Mouse (Mus musculus) embryonic facial prominence, embryonic 13.5 days (tissue): ENCODE results near the gene Kiss1r. TPM values are rescaled to one million over a fixed set of nuclear protein-coding genes. Genes with fewer than 3 reads are reported as not detected.
A peak's percentile ranks its signal among the peaks of the same experiment; 100 is the strongest.
"Not testable (repeated sequence)": the region's sequence is repeated elsewhere in the genome, so short reads cannot be mapped to it uniquely, and the experiment has no call there.

Experiments
- ATAC-seq: fragments of 200-750 bp; cut with Nextera tagmentation; 2 replicates; pipeline ENCODE4 v1.8.0; 2017; ENCODE audit warnings: low read depth; ENCODE audit not compliant: insufficient number of reproducible peaks, insufficient read depth, low FRiP score, low TSS enrichment
- H3K27ac ChIP-seq: fragments of 300-500 bp; sonication (generic); 2 replicates; pipeline ENCODE4 v1.5.1; 2015; ENCODE audit warnings: moderate library complexity, mild to moderate bottlenecking, inconsistent platforms
- H3K27me3 ChIP-seq: fragments of 300-500 bp; sonication (generic); 2 replicates; pipeline ENCODE4 v1.6.1; 2015; ENCODE audit warnings: mild to moderate bottlenecking, inconsistent platforms
- H3K36me3 ChIP-seq: fragments of 300-500 bp; sonication (generic); 2 replicates; pipeline ENCODE4 v1.6.1; 2015; ENCODE audit warnings: mild to moderate bottlenecking, inconsistent platforms
- H3K4me1 ChIP-seq: fragments of 300-500 bp; sonication (generic); 2 replicates; pipeline ENCODE4 v1.6.1; 2015; ENCODE audit warnings: inconsistent platforms
- H3K4me2 ChIP-seq: fragments of 300-500 bp; sonication (generic); 2 replicates; pipeline ENCODE4 v1.6.1; 2015; ENCODE audit warnings: moderate library complexity, mild to moderate bottlenecking, inconsistent platforms
- H3K4me3 ChIP-seq: fragments of 300-500 bp; sonication (generic); 2 replicates; pipeline ENCODE4 v1.5.1; 2015; ENCODE audit warnings: mild to moderate bottlenecking, inconsistent platforms
- H3K9ac ChIP-seq: fragments of 300-500 bp; sonication (generic); 2 replicates; pipeline ENCODE4 v1.6.1; 2015; ENCODE audit warnings: mild to moderate bottlenecking, inconsistent platforms
- H3K9me3 ChIP-seq: fragments of 300-500 bp; sonication (generic); 2 replicates; pipeline ENCODE4 v1.6.1; 2016; ENCODE audit warnings: inconsistent platforms
- WGBS: fragments of 180-500 bp; shearing (Covaris S2); methylation state at CpG from one replicate; pipeline ENCODE4 v1.1.7; 2015; ENCODE audit warnings: mixed read lengths; 5-methylcytosine and 5-hydroxymethylcytosine counted together
- polyA plus RNA-seq: library from polyadenylated mRNA; unstranded; fragments of >200 nt; fragmentation: Nextera tagmentation; extraction: Ambion mirVana; gene quantifications from 2 replicates; pipeline ENCODE4 v1.2.1, GENCODE M21; 2015

The Kiss1r gene
- polyA plus RNA-seq, 1 experiment from 2014 or later = 1.3 TPM

DNA sequence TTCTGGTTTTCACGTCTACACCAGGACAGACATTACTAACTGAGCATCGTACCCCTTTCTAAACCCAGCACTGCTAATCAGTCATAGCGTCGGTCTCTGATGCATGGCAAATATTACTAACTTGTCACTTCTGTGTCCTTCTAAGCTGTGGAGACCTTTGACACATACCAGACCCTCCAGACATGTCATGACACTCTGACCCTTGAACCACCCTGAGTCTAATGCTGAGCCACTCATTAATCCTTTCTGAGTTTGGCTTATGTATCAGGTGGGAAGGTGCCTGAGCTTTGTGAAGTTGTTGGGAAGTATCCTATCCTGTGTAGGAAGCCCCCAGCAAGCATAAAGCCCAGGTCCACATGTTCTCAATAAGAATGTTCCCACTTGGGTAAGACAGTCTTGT lies 33.1 kb downstream of the Kiss1r start:
- Histone ChIP-seq H3K27me3 (no peaks in the 10 kb centered on the region), H3K4me2 (no peak overlapping the region), H3K36me3 (peaks cover 71% of the 10 kb centered on the region), H3K4me3 (no peak overlapping the region), H3K27ac (no peak overlapping the region), H3K9me3 (no peaks in the 10 kb centered on the region), H3K4me1 (peaks cover 22% of the 10 kb centered on the region), H3K9ac (no peak overlapping the region)
- ATAC-seq = no peak
- WGBS = 78% methylated on average over 4 of the region's 4 CpGs

DNA sequence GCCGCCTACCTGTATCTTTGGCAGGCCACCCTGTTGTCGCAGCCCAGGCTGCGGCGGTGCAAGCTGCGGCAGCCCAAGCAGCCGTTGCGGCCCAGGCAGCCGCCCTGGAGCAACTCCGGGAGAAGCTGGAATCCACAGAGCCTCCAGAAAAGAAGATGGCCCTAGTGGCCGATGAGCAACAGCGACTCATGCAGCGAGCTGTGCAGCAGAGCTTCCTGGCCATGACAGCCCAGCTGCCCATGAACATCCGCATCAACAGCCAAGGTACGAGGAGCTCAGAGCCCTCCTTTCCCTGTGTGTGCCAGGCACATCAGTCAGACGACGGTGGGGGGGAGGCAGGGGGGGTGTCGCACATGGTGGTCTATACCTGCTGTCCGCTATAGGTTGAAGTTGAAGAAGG lies 33.9 kb downstream of the Kiss1r start:
- H3K4me2 ChIP-seq = no peak overlapping the region
- no peak overlapping the region for H3K27ac ChIP-seq
- ATAC-seq = no peak
- H3K27me3 ChIP-seq = no peaks in the 10 kb centered on the region
- peaks cover 15% of the 10 kb centered on the region for H3K4me1 ChIP-seq
- H3K9me3 ChIP-seq = no peaks in the 10 kb centered on the region
- H3K9ac ChIP-seq = no peak overlapping the region
- H3K36me3 ChIP-seq = peaks cover 71% of the 10 kb centered on the region
- H3K4me3 ChIP-seq = no peak overlapping the region
- 84% methylated on average over 18 of the region's 18 CpGs for WGBS

DNA sequence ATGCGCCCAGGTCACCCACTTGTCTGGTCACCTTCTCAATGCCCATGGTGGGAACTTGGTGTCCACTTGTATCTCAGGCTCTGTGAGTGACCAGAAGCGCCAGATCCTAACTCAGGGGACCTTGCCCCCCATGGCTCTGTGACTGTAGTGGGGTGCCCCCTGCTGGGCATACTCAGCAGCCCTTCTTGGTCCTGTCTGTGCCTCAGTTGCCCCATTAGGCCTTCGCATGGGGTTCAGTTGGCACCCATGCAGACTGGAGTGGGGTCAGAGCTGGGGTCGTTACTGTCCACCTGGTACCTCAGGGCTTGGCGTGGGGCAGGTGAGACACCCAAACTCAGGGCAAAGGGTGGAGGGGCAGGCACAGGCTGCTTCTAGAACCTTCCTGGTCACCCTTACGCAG lies 37.2 kb downstream of the Kiss1r start:
- no peak overlapping the region for H3K4me2 ChIP-seq
- H3K4me1 ChIP-seq = 0 out of 2 replicates have a peak, but pooled peaks cover 3% of the 10 kb centered on the region
- no peak for ATAC-seq
- WGBS = 89% methylated on average over 6 of the region's 6 CpGs
- H3K9me3 ChIP-seq = no peaks in the 10 kb centered on the region
- H3K27ac ChIP-seq = no peak overlapping the region
- no peak overlapping the region for H3K9ac ChIP-seq
- H3K36me3 ChIP-seq = peaks cover 46% of the 10 kb centered on the region
- H3K4me3 ChIP-seq = no peak overlapping the region
- H3K27me3 ChIP-seq = no peaks in the 10 kb centered on the region

DNA sequence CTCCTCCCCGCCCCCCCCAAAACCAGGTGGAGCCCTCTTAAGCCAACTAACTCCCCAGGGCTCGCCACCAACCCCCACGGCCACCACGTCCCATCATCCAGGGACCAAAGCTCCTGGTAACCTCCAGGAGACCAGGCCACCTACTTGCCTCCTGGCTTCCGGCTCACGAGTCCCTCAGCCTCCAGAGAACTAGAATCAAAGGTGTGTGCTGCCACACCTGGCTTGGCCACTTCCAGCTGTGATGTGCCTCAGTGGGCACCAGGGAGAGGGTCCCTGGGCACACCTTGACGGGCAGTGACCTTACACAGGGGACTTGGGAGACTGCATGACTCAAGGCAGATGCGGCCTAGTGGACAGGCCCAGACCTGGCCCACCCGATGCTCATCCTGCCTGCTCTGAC lies 38.9 kb downstream of the Kiss1r start:
- Histone ChIP-seq H3K9me3 (no peaks in the 10 kb centered on the region), H3K4me1 (peaks cover 6% of the 10 kb centered on the region), H3K4me2 (no peak overlapping the region), H3K27ac (no peak overlapping the region), H3K27me3 (no peaks in the 10 kb centered on the region), H3K36me3 (peaks cover 28% of the 10 kb centered on the region), H3K9ac (peak overlapping the region; percentile 36; the same call in 1 of the 2 replicates), H3K4me3 (no peak overlapping the region)
- WGBS = 70% methylated on average over 9 of the region's 9 CpGs
- no peak for ATAC-seq

DNA sequence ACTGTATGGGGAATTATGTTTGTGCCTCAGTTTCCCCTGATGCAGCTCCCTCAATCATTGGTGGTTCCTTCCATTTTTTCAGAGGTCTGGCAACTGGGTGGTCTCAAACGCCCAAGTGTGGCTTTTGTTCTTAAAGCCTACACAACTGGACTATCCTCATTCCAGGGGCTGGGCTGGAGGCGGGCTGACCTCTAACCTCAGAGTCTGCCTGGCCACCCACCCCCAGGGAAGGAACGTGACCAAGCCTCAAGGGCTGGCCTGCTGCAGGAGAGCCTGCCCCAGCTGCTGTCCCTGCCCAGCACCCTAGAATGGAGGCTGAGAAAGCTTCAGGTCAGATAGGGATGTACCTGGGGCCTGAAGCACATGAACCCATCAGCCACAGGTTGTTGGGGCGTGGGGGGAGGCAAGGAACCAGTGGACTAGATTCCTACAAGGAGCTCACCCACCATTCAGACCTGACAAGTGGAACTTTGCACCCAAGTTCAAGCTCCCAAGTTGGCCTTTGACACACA lies 39.9 kb downstream of the Kiss1r start:
- 27% methylated on average over 4 of the region's 4 CpGs for WGBS
- no peaks in the 10 kb centered on the region for H3K27me3 ChIP-seq
- H3K9ac ChIP-seq = no peak overlapping the region
- no peak overlapping the region for H3K4me2 ChIP-seq
- H3K36me3 ChIP-seq = peaks cover 25% of the 10 kb centered on the region
- no peak for ATAC-seq
- no peaks in the 10 kb centered on the region for H3K9me3 ChIP-seq
- H3K4me3 ChIP-seq = no peak overlapping the region
- no peak overlapping the region for H3K27ac ChIP-seq
- peaks cover 14% of the 10 kb centered on the region for H3K4me1 ChIP-seq

DNA sequence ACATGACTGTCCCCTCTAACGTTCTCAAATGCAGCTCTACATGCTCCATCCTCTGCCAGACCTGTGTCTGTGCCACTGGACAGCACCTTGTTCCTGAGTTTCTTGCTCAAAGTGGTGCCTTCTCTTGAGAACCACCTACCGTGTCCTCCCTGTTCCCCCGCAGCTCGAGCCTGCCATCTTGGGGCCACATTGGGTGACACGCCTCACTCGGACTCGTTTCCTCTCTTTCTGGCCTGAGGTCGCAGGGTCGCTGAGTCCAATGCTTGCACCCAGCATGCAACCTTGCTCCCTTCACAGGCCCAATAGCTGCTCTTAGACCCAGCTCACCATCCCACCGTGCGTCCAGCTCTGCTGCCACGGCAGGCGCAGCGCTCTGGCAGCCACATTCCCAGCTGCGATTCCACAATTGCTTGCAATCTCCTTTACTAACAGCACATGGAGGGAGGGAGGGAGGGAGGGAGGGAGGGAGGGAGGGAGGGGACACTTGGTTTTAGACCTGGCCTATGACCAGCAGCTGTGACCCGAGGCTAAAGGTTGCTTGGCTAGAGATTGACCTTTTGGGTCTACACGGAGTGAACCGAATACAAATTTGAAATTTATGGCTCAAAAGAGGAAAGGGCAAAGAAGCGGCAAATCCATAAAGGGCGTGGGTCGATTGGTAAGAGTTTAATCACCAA lies 41.5 kb downstream of the Kiss1r start:
- peak overlapping the region; percentile 47 for H3K4me2 ChIP-seq
- H3K9me3 ChIP-seq = no peaks in the 10 kb centered on the region
- no peak for ATAC-seq
- 0 out of 2 replicates have a peak overlapping the region, but pooled peaks have one; percentile 13 for H3K4me3 ChIP-seq
- H3K9ac ChIP-seq = 0 out of 2 replicates have a peak overlapping the region, but pooled peaks have one; percentile 1
- peaks cover 24% of the 10 kb centered on the region for H3K36me3 ChIP-seq
- no peak overlapping the region for H3K27ac ChIP-seq
- H3K27me3 ChIP-seq = no peaks in the 10 kb centered on the region
- 13% methylated on average over 21 of the region's 21 CpGs for WGBS
- H3K4me1 ChIP-seq = peaks cover 14% of the 10 kb centered on the region

DNA sequence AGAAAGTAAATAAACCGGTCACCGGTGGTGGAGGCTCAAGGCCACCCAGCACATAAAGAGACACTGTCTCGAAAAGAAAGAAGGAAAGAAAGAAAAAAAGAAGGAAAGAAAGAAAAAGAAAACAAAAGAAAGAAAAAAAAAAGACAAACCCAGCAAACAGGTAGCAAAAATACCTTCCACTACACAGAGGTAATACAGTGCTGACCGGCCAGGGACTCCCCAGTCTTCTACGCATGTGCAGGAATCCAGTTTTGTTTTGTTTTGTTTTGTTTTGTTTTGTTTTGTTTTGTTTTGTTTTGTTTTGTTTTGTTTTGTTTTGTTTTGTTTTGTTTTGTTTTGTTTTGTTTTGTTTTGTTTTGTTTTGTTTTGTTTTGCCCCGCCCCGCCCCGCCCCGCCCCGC lies 42.6 kb downstream of the Kiss1r start:
- not testable (repeated sequence) for H3K9me3 ChIP-seq, H3K27me3 ChIP-seq, ATAC-seq, H3K27ac ChIP-seq, H3K9ac ChIP-seq
- Histone ChIP-seq H3K4me3 (peak overlapping the region; percentile 98), H3K4me2 (peak overlapping the region; percentile 89), H3K4me1 (peaks cover 14% of the 10 kb centered on the region), H3K36me3 (peaks cover 31% of the 10 kb centered on the region)
- 35% methylated on average over 10 of the region's 10 CpGs for WGBS

DNA sequence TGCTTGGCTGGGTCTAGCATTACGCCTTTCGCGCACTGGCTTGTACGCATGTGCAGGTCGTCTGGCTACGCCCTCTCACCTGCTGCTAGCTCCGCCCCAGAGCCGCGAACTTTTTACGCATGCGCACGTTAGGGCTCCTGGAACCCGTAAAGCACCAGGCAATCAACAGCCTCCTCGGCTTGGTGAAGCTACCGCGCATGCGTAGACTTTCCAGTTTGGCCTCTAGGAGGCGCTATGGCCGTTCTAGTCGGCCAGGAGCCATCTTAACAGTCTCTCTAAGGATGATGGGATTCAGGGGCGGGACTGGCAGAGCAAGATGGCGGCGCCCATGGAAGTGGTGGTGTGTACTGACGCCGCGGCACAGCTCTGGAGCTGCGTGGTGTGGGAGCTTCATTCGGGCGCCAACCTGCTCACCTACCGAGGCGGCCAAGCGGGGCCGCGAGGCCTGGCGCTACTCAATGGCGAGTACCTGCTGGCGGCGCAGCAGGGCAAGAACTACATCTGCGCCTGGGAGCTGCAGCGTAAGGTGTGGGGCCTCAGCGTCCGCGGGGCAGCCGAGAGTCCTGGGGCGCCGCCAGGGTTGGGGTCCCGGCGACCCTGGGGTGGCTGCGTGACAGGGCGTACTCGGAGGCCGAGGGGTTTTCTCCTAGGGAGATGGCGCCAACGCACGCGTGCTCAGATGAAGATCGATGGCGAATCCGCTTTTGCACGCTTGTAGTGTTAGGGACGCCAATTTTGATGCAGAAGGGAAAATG lies 43.3 kb downstream of the Kiss1r start, which contains the start of gene Wdr18:
Gene Wdr18 (plus strand): TSS at position 306 of the 755 bp plus-strand sequence.
- Histone ChIP-seq H3K27ac (peak within 1 kb of the TSS; percentile 64), H3K9me3 (no peaks in the 10 kb centered on the region), H3K27me3 (no peaks in the 10 kb centered on the region), H3K4me2 (peak within 1 kb of the TSS; percentile 89), H3K4me3 (peak within 1 kb of the TSS; percentile 98), H3K36me3 (peaks cover 37% of the 10 kb centered on the region), H3K9ac (peak within 1 kb of the TSS; percentile 93), H3K4me1 (peaks cover 14% of the 10 kb centered on the region)
- peak; percentile 92 for ATAC-seq
- 0% methylated on average over 61 of the region's 61 CpGs for WGBS

DNA sequence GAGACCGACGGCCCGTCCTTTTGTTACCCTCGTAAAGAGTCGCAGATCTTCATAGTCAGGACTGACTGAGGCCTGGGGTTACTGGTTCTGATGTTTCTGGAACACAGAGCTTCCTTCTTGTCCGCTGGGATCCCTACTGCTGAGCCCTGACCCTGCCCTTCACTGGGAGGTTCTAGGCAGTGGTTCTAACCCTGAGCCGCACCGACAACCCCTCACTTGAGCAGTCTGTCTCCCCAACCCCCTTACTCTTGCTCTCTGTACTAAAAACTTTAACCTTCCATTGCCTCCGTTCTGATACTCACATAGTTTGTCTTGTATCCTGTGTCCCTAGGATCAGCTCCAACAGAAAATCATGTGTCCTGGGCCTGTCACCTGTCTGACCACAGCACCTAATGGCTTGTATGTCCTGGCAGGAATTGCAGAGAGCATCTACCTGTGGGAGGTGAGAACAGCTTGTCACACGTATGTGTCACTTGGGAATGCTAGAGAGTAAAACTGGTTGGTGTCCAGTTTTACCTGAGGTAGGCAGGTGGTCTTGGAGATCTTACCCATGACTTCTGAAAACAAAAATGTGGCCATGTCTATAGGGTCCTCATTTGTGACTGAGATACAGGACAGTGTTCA lies 44.0 kb downstream of the Kiss1r start:
- Histone ChIP-seq H3K9ac (peak overlapping the region; percentile 93), H3K36me3 (peaks cover 44% of the 10 kb centered on the region), H3K9me3 (no peaks in the 10 kb centered on the region), H3K27ac (no peak overlapping the region), H3K4me1 (peaks cover 14% of the 10 kb centered on the region), H3K4me2 (peak overlapping the region; percentile 89), H3K27me3 (no peaks in the 10 kb centered on the region), H3K4me3 (peak overlapping the region; percentile 98)
- 14% methylated on average over 10 of the region's 10 CpGs for WGBS
- ATAC-seq = no peak

DNA sequence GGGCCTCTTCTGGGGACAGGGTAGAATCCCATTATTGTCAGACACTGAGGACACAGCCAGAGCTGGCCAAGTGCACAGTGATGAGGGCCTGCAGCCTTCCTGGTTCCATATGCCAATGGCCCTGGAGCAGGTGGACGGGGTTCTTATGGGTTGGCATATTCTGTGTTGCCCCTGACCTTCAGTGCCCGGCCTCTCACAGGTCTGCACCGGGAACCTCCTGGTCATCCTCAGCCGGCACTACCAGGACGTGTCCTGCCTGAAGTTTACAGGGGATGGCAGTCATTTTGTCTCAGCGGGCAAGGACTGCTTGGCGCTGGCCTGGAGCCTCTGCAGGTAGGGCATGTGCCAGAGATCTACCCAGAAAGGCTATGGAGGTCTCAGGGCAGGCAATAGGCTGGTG lies 48.0 kb downstream of the Kiss1r start:
- ATAC-seq = no peak
- peaks cover 75% of the 10 kb centered on the region for H3K36me3 ChIP-seq
- H3K9me3 ChIP-seq = no peaks in the 10 kb centered on the region
- WGBS = 90% methylated on average over 7 of the region's 7 CpGs
- no peak overlapping the region for H3K4me2 ChIP-seq
- H3K27me3 ChIP-seq = no peaks in the 10 kb centered on the region
- H3K4me1 ChIP-seq = peaks cover 11% of the 10 kb centered on the region
- no peak overlapping the region for H3K4me3 ChIP-seq
- no peak overlapping the region for H3K27ac ChIP-seq
- H3K9ac ChIP-seq = no peak overlapping the region

DNA sequence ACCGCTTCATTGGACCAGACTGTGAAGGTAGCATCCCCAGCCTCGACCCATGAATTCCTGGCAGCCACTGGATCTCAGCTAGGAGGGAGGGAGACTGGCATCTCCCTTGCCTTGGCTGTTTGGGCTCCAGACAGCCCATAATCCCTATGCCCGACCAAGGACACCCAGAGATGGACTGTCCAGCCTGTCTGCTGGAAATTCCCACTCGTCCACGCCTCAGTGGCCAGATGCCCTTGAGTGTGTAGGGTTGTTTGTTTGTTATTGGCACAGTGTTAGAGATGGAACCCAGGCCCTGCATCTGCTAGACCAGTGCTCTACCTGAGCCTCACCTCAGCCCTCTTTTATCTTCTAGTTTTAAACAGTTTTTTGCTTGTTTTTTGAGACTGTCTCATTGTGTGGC lies 48.6 kb downstream of the Kiss1r start:
- ATAC-seq = no peak
- Histone ChIP-seq H3K9ac (0 out of 2 replicates have a peak overlapping the region, but pooled peaks have one; percentile 47), H3K36me3 (peaks cover 75% of the 10 kb centered on the region), H3K27ac (no peak overlapping the region), H3K4me3 (no peak overlapping the region), H3K9me3 (no peaks in the 10 kb centered on the region), H3K27me3 (no peaks in the 10 kb centered on the region), H3K4me1 (peaks cover 17% of the 10 kb centered on the region), H3K4me2 (no peak overlapping the region)
- WGBS = 85% methylated on average over 5 of the region's 5 CpGs
